Mouse (Mus musculus) embryonic facial prominence, embryonic 11.5 days (tissue): ENCODE results near the gene Elmo1. TPM values are rescaled to one million over a fixed set of nuclear protein-coding genes. Genes with fewer than 3 reads are reported as not detected.

Experiments
- ATAC-seq: fragments of 200-750 bp; cut with Nextera tagmentation; replicated peaks from 2 replicates; pipeline ENCODE4 v1.8.0; 2017; ENCODE audit warnings: low read depth; ENCODE audit not compliant: insufficient number of reproducible peaks, low FRiP score, low TSS enrichment
- DNase-seq: peaks from one replicate; pipeline ENCODE4 v3.0.0-alpha.2; 2015; ENCODE audit warnings: low spot score
- H3K27ac ChIP-seq: fragments of 300-500 bp; sonication (generic); replicated peaks from 2 replicates; pipeline ENCODE4 v1.5.1; 2014; ENCODE audit warnings: mild to moderate bottlenecking, low read depth, low read length, control low read depth
- H3K27me3 ChIP-seq: fragments of 300-500 bp; sonication (generic); 2 replicates; pipeline ENCODE4 v1.6.1; 2014; ENCODE audit warnings: mild to moderate bottlenecking, low read length, moderate library complexity, mixed read lengths; ENCODE audit not compliant: control insufficient read depth, insufficient read depth
- H3K36me3 ChIP-seq: fragments of 300-500 bp; sonication (generic); replicated peaks from 2 replicates; pipeline ENCODE4 v1.6.1; 2014; ENCODE audit warnings: low read depth, mild to moderate bottlenecking, low read length, moderate library complexity, mixed read lengths; ENCODE audit not compliant: control insufficient read depth, insufficient read depth
- H3K4me1 ChIP-seq: fragments of 300-500 bp; sonication (generic); 2 replicates; pipeline ENCODE4 v1.6.1; 2014; ENCODE audit warnings: low read length, mixed read lengths; ENCODE audit not compliant: control insufficient read depth, insufficient read depth
- H3K4me2 ChIP-seq: fragments of 300-500 bp; sonication (generic); 2 replicates; pipeline ENCODE4 v1.6.1; 2014; ENCODE audit warnings: low read depth, mild to moderate bottlenecking, control low read depth, low read length, moderate library complexity
- H3K4me3 ChIP-seq: fragments of 300-500 bp; sonication (generic); 2 replicates; pipeline ENCODE4 v1.5.1; 2014; ENCODE audit warnings: low read depth, low read length, control low read depth
- H3K9ac ChIP-seq: fragments of 300-500 bp; sonication (generic); replicated peaks from 2 replicates; pipeline ENCODE4 v1.6.1; 2014; ENCODE audit warnings: mild to moderate bottlenecking, control low read depth, low read length
- H3K9me3 ChIP-seq: fragments of 300-500 bp; sonication (generic); replicated peaks from 2 replicates; pipeline ENCODE4 v1.6.1; 2016; ENCODE audit warnings: mild to moderate bottlenecking, low read length, inconsistent platforms, mixed read lengths; ENCODE audit not compliant: control insufficient read depth
- WGBS: fragments of 180-500 bp; shearing (Covaris S2); extraction: QIAGEN DNeasy Blood & Tissue Kit; methylation state at CpG from one replicate; pipeline ENCODE4 v1.1.7; 2014; 5-methylcytosine and 5-hydroxymethylcytosine counted together
- polyA plus RNA-seq: library from polyadenylated mRNA; unstranded; fragments of >200 nt; fragmentation: Nextera tagmentation; extraction: Ambion mirVana; gene quantifications from 2 replicates; pipeline ENCODE4 v1.2.1, GENCODE M21; 2014

Elmo1 gene
- polyA plus RNA-seq, 1 experiment from 2014 or later = 8.8 TPM

DNA sequence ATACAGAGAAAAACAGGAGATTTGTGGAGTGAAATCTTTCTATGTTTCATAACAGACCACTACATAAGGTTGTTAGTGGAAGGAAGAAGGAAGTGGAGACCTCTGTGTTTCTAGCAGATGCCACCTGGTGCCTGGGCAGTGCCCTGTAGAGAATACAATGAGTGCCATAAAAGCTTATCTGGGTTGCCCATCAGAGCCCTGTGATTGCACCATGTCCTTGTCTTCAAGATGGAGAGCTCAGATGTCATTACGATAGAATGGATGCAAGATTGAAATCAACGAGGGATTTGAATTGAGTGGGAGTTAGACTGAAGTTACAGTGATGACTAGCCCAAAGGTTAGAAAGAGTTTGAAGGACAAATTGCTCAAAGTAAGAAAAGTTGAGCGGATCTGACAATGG is 252.5 kb downstream of the Elmo1 start:
- no peak for ATAC-seq
- Histone ChIP-seq H3K4me2 (no peak overlapping the region), H3K4me1 (no peaks in the 10 kb centered on the region), H3K27me3 (no peaks in the 10 kb centered on the region), H3K9me3 (no peaks in the 10 kb centered on the region), H3K36me3 (no peaks in the 10 kb centered on the region), H3K4me3 (no peak overlapping the region), H3K9ac (no peak overlapping the region), H3K27ac (no peak overlapping the region)
- DNase-seq = no peak
- 90% methylated on average over 3 of the region's 3 CpGs for WGBS

DNA sequence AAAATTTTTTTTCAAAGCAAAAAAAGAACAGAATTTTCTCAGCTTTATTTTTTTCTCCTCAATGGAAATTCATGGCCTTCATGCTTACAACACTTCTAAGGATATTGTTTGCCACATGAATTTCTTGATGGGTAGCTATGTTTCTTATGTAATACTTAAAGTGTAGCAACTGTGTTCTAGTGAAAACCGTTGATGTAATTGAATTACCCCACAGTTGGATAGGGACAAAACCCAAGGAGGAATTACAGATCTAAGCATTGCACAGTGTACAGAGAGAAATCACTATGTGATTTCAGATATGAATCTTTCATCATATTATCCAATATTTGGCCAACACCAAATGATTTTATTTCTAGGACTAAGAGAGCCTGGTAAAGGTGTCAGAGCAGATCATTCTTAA is 259.4 kb downstream of the Elmo1 start:
- no peak for DNase-seq

DNA sequence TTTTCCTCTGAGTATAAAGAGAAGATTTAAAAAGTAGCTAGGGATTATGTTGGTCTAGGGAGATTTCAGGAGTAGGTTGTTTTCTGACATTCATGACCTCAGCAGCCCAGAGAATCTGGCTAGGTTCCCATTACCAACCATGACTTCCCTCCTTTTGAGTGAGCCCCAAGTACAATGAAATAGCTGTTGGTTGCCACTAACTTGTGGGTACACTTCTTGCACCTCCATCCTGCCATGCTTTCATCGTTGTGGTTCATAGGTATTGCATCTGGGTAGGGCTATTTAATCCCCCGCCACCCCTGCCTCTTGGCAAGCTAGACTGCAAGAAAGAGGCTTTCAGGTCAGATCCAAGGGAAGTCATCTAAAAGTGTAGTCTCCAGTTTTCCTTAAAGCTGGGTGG is 262.2 kb downstream of the Elmo1 start:
- no peaks in the 10 kb centered on the region for H3K36me3 ChIP-seq
- H3K4me3 ChIP-seq = no peak overlapping the region
- no peaks in the 10 kb centered on the region for H3K9me3 ChIP-seq
- ATAC-seq (no peak), DNase-seq (no peak)
- H3K4me2 ChIP-seq = no peak overlapping the region
- H3K27me3 ChIP-seq = no peaks in the 10 kb centered on the region
- H3K27ac ChIP-seq = no peak overlapping the region
- no peak overlapping the region for H3K9ac ChIP-seq
- no peaks in the 10 kb centered on the region for H3K4me1 ChIP-seq
- 93% methylated on average over 2 of the region's 2 CpGs for WGBS

More for the DNA sequence above, 259.4 kb downstream of the Elmo1 start:
- H3K4me2 ChIP-seq = no peak overlapping the region
- H3K4me3 ChIP-seq = no peak overlapping the region
- 82% methylated on average over 1 of the region's 1 CpGs for WGBS
- no peak overlapping the region for H3K27ac ChIP-seq
- H3K27me3 ChIP-seq = no peaks in the 10 kb centered on the region
- no peaks in the 10 kb centered on the region for H3K4me1 ChIP-seq
- no peak for ATAC-seq
- H3K36me3 ChIP-seq = no peaks in the 10 kb centered on the region
- no peak overlapping the region for H3K9ac ChIP-seq
- H3K9me3 ChIP-seq = no peaks in the 10 kb centered on the region

DNA sequence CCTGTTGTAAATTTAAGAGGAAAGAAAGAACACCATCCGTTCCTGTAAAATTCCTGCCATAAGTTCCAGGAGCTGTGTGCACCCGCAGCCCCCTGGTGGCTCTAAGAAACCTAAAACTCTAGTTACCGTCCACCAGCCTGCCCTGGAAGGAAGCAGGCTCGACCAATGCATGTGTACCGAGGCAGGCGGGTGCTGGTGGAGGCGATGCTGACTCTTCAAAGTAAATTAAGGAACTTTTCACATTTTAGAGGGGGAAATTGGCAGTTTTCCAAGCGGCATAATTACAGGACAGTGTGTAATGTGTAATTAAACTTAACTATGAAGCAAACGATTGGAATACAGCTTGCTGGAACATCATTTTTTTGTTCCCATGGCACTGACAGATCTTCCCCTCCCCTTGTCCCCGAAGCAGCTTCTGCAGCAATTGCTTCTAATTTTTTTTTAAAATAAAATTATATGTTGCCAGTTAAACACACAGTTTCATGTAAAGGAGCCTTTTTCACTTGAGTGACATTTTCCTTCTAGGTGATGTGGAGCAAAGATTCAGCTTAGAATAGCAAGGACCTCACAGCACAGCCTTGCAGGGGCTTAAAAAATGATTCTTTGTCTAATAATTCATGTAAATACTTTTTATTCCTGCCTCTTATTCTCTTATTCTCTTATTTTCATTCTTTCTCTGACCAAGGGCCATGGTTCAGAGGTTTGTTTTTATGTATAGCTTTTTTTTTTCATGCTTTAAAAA is 263.6 kb downstream of the Elmo1 start:
- ATAC-seq = no peak
- H3K4me2 ChIP-seq = no peak overlapping the region

DNA sequence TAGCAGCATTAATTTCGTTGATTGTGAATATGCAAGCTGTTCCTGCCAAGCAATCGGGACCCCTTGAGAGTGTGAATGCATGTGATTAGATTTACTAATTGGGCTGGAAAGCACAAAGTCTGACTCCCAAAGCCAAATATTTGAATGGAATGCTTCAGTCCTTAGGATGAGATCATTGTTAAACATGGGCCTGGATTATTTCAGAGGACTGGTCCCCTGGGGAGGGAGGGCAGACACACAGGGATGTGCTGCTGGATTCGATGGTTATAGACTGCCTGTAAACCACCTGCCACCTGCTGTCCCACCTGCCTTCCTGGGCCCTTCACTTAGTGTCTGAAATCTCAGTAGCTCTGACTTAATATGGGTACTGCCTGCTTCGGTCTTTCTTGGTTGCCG is 264.2 kb downstream of the Elmo1 start:
- H3K9me3 ChIP-seq = no peaks in the 10 kb centered on the region
- no peaks in the 10 kb centered on the region for H3K4me1 ChIP-seq
- H3K9ac ChIP-seq = no peak overlapping the region
- no peak overlapping the region for H3K27ac ChIP-seq
- no peaks in the 10 kb centered on the region for H3K27me3 ChIP-seq
- DNase-seq = peak; percentile 23
- H3K36me3 ChIP-seq = no peaks in the 10 kb centered on the region
- ATAC-seq = peak; percentile 61; the same call in 1 of the 2 replicates
- no peak overlapping the region for H3K4me3 ChIP-seq
- WGBS = 71% methylated on average over 5 of the region's 5 CpGs
- H3K4me2 ChIP-seq = no peak overlapping the region

More for the DNA sequence above, 263.6 kb downstream of the Elmo1 start:
- no peak overlapping the region for H3K4me3 ChIP-seq
- no peaks in the 10 kb centered on the region for H3K36me3 ChIP-seq
- H3K4me1 ChIP-seq = no peaks in the 10 kb centered on the region
- 50% methylated on average over 10 of the region's 10 CpGs for WGBS
- peak; percentile 10 for DNase-seq
- H3K27me3 ChIP-seq = no peaks in the 10 kb centered on the region
- H3K27ac ChIP-seq = no peak overlapping the region
- no peaks in the 10 kb centered on the region for H3K9me3 ChIP-seq
- H3K9ac ChIP-seq = no peak overlapping the region

DNA sequence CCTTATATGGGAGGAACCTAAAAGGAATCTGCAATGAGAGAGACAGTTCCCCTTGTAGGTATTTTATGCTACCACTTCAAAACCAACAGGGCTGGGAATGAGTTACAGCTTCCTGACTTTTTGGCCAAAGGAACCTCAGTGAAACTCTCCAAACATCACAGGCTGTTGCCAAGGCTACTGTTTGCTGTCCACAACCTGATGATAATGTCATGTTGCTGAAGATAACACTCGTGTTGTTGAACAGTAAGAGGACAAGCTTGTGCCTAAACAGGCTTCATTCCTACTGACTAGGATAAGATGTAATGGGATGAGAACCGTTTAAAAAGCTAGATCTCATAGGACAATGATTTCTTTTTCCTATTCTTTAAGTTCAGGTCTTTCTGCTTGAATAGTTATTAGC is 272.1 kb downstream of the Elmo1 start:
- no peak for ATAC-seq

DNA sequence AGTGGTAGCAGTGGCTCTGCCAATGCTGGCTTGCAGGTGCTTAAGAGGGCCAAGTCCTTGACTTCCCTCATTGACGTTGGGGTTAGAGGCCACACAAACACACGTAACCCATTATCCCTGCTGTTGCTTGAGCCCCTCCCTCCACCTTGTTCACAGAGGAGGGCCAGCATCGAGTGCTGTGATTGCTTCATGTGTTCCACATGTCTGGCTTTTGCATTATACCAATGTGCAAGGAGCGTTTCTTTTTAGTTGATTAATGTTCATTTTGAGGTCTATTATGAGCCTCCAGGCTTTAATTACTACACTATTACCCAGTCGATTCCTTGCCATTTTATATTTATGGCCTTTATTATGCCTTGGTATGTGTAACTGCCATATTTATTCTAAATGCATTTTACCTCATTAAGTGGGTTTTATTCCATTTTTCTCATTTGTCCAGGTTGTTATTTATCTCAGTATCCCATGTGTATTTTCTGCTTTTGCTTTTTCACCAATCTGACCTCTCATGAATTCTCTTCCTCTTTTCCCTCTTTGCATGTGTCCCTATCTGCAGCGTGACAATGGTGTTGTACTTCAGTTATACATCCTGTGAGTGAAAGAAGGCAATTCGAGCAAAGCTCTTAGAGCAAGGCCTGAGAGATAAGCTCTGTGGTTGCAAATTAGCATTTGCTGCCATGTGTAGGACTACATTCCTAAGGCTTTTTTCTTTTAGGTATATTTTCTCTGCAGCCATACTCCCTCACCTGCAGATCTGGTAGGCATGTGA is 275.6 kb downstream of the Elmo1 start:
- Histone ChIP-seq H3K9ac (no peak overlapping the region), H3K9me3 (no peaks in the 10 kb centered on the region), H3K4me2 (no peak overlapping the region), H3K4me1 (no peaks in the 10 kb centered on the region), H3K27me3 (no peaks in the 10 kb centered on the region), H3K36me3 (no peaks in the 10 kb centered on the region), H3K27ac (no peak overlapping the region), H3K4me3 (no peak overlapping the region)
- WGBS = 54% methylated on average over 7 of the region's 7 CpGs
- DNase-seq = peak; percentile 25
- ATAC-seq = no peak

More for the DNA sequence above, 272.1 kb downstream of the Elmo1 start:
- no peaks in the 10 kb centered on the region for H3K9me3 ChIP-seq
- no peaks in the 10 kb centered on the region for H3K36me3 ChIP-seq
- H3K4me2 ChIP-seq = no peak overlapping the region
- no peak overlapping the region for H3K9ac ChIP-seq
- DNase-seq = no peak
- H3K27me3 ChIP-seq = no peaks in the 10 kb centered on the region
- no peak overlapping the region for H3K4me3 ChIP-seq
- WGBS = 75% methylated on average over 2 of the region's 2 CpGs
- no peaks in the 10 kb centered on the region for H3K4me1 ChIP-seq
- no peak overlapping the region for H3K27ac ChIP-seq
